Mouse (Mus musculus) erythroblast, embryonic 14.5 days (primary cell): ENCODE results near the gene Ctu2.

Experiments
- GATA1 ChIP-seq: IDR thresholded peaks from 2 replicates; pipeline ENCODE4 v1.6.1; 2012; ENCODE audit warnings: low read length, inconsistent platforms, mixed read lengths
- TAL1 ChIP-seq: IDR thresholded peaks from 3 replicates; pipeline ENCODE4 v1.6.1; 2012; ENCODE audit warnings: low read length, inconsistent platforms, mixed read lengths

GRCm38 (mm10) chr8:122426145-122426544, 49.8 kb upstream of the Ctu2 start:
- no peak for TF ChIP-seq GATA1
- TF ChIP-seq TAL1 = no peak
